Mouse (Mus musculus): Measurements from ENCODE around the gene Olfr319.
"Not testable (repeated sequence)": the region's sequence is repeated elsewhere in the genome, so short reads cannot be mapped to it uniquely, and the experiment has no call there.

DNA sequence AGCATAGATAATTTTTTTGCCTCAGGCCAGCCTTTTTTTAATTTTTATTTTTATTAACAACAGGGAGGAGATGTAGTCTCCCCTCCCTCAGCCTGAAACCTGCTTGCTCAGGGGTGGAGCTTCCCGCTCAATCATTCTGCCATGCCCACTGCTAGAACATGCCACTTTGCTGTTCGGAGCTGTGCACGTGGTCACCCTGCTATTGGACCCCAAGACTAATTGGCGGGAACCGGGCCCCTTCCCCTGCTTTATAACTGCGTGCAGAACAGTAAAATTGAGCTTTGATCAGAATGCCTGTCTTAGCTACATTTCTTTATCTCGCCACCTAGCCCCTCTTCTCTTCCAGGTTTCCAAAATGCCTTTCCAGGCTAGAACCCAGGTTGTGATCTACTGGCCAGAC, 18.8 kb downstream of the Olfr319 start:
- not testable (repeated sequence) for TF ChIP-seq POLR2A (IDR thresholded peaks at IDR 0.05; ENCODE audit: low read depth, low read length); CTCF (conservative IDR thresholded peaks at IDR 0.05; ENCODE audit: insufficient read depth, insufficient read length, low read depth, low read length)
